Mouse (Mus musculus) MEL (cell line): ENCODE results near the gene Vmp1.

Source experiments
- CTCF ChIP-seq, 3 experiments: IDR thresholded peaks in 2 of 3; conservative IDR thresholded peaks in 1 of 3; 2 replicates each; pipeline ENCODE4 v1.5.1; 2011 to 2012; ENCODE audit warnings: low read length in 3 of 3, low read depth in 2 of 3, mild to moderate bottlenecking in 2 of 3, improper control_type of control experiment in 1 of 3, inconsistent platforms in 1 of 3, mixed read lengths in 1 of 3, moderate library complexity in 1 of 3; ENCODE audit not compliant: control insufficient read depth in 1 of 3, insufficient read depth in 1 of 3, poor library complexity in 1 of 3, severe bottlenecking in 1 of 3
- POLR2A ChIP-seq, 2 experiments: IDR thresholded peaks; 2 replicates each; pipeline ENCODE4 v1.6.1; 2011 to 2012; ENCODE audit warnings: low read length in 2 of 2, mild to moderate bottlenecking in 2 of 2, control low read depth in 1 of 2, improper control_type of control experiment in 1 of 2, low read depth in 1 of 2, moderate library complexity in 1 of 2; ENCODE audit not compliant: control insufficient read depth in 1 of 2, insufficient read depth in 1 of 2, poor library complexity in 1 of 2
- TBP ChIP-seq: IDR thresholded peaks from 2 replicates; pipeline ENCODE4 v1.8.0; 2011; ENCODE audit warnings: low read depth, low read length, improper control_type of control experiment
- USF2 ChIP-seq, 2 experiments: IDR thresholded peaks; 2 replicates each; pipeline ENCODE4 v1.6.1; 2011 to 2012; ENCODE audit warnings: improper control_type of control experiment in 2 of 2, low read length in 2 of 2, borderline replicate concordance in 1 of 2, inconsistent platforms in 1 of 2, low read depth in 1 of 2, mild to moderate bottlenecking in 1 of 2; ENCODE audit not compliant: insufficient read depth in 1 of 2
- ZKSCAN1 ChIP-seq: IDR thresholded peaks from 2 replicates; pipeline ENCODE4 v1.6.1; 2012; ENCODE audit warnings: low read depth, mild to moderate bottlenecking, inconsistent platforms, low read length, improper control_type of control experiment, moderate library complexity
- ZMIZ1 ChIP-seq: IDR thresholded peaks from 2 replicates; pipeline ENCODE4 v1.6.1; 2012; ENCODE audit warnings: low read depth, mild to moderate bottlenecking, inconsistent platforms, low read length, improper control_type of control experiment, moderate library complexity

- TF ChIP-seq USF2 (IDR thresholded peaks at IDR 0.05; ENCODE audit: borderline replicate concordance in 1 of 2, insufficient read depth in 1 of 2, low read depth in 1 of 2, low read length in 2 of 2): no peak
- no peak for TF ChIP-seq POLR2A (IDR thresholded peaks at IDR 0.05; ENCODE audit: control insufficient read depth in 1 of 2, insufficient read depth in 1 of 2, low read depth in 1 of 2, low read length in 2 of 2, poor library complexity in 1 of 2)
- no peak for TF ChIP-seq CTCF (IDR thresholded peaks at IDR 0.05 in 2 of 3, conservative IDR thresholded peaks at IDR 0.05 in 1 of 3; ENCODE audit: control insufficient read depth in 1 of 3, insufficient read depth in 1 of 3, low read depth in 2 of 3, low read length in 3 of 3, poor library complexity in 1 of 3, severe bottlenecking in 1 of 3)
- TF ChIP-seq ZMIZ1: no peak
- TF ChIP-seq ZKSCAN1: no peak
- no peak for TF ChIP-seq TBP
These were observed 2.9 kb downstream of the Vmp1 start for GRCm38 (mm10) chr11:86680729-86681128.
